Comparison of ENCODE assay signal across 9 mouse cellular contexts in genomic region chr6:71752791-71753464, GRCm38 (mm10). TPM values are rescaled to one million over a fixed set of nuclear protein-coding genes. Genes with fewer than 3 reads are reported as not detected.
DNase-seq lines count a peak whose midpoint lies in the region; ATAC-seq and TF ChIP-seq lines count a peak whose summit lies in the region.
"Had no signal": no experiment of that assay in that cellular context is flagged by ENCODE, and none has a peak within 500 bp of the region (broad histone marks: within the 10 kb centered on the region; RNA-seq: fewer than 3 reads in every experiment).

No protein-coding gene starts in this region.

- no peaks in the 10 kb centered on the region for H3K27me3 ChIP-seq in neural tube, embryonic 15.5 days (replicated peaks)
- H3K27me3 ChIP-seq in stomach, postnatal 0 days (ENCODE audit: control insufficient read depth, insufficient read depth, low read length): no peaks in the 10 kb centered on the region
- no peaks in the 10 kb centered on the region for H3K27me3 ChIP-seq in intestine, embryonic 16.5 days (replicated peaks; ENCODE audit: control insufficient read depth, insufficient read depth, low read length)

- peak; percentile 38 to 68 for DNase-seq in adrenal gland, adult (ENCODE audit: inconsistent age in 2 of 2, low spot score in 1 of 2)
- DNase-seq in adrenal gland, postnatal 4 days (ENCODE audit: low spot score in 2 of 2): no peak
- no peak for DNase-seq in neural tube, embryonic 10.5 days (ENCODE audit: extremely low spot score, low spot score)
- peak; percentile 70 to 84 for DNase-seq in left cerebral cortex, postnatal 10 days (ENCODE audit: extremely low spot score in 1 of 2, low spot score in 2 of 2)
- DNase-seq in stomach, postnatal 0 days (ENCODE audit: low spot score): peak; percentile 21
- DNase-seq in kidney, adult 9 months: no peak

- TF ChIP-seq CTCF in stomach, postnatal 0 days (IDR thresholded peaks at IDR 0.05; ENCODE audit: low read depth): no peak

- intact Hi-C loops in left cerebral cortex, postnatal 10 days (cut with DNase I): no loop called here

- no peak overlapping the region for H3K9ac ChIP-seq in neural tube, embryonic 15.5 days (replicated peaks)
- H3K9ac ChIP-seq in stomach, postnatal 0 days (ENCODE audit: low read length): no peak overlapping the region
- no peak overlapping the region for H3K9ac ChIP-seq in intestine, embryonic 16.5 days (ENCODE audit: low read depth, low read length)

- no peak for ATAC-seq in neural tube, embryonic 15.5 days (ENCODE audit: low FRiP score)
- no peak for ATAC-seq in stomach, postnatal 0 days (ENCODE audit: low FRiP score, low TSS enrichment)
- ATAC-seq in intestine, embryonic 16.5 days: no peak

- H3K27ac ChIP-seq in neural tube, embryonic 15.5 days (replicated peaks): 0 out of 2 replicates have a peak overlapping the region, but pooled peaks have one; percentile 15
- no peak overlapping the region for H3K27ac ChIP-seq in stomach, postnatal 0 days (replicated peaks)
- H3K27ac ChIP-seq in intestine, embryonic 16.5 days (ENCODE audit: low read length): no peak overlapping the region

- H3K4me1 ChIP-seq in neural tube, embryonic 15.5 days: peaks cover 24% of the 10 kb centered on the region
- H3K4me1 ChIP-seq in stomach, postnatal 0 days (replicated peaks; ENCODE audit: control insufficient read depth, insufficient read depth): peaks cover 5% of the 10 kb centered on the region; the same call in 1 of the 2 replicates
- peaks cover 7% of the 10 kb centered on the region for H3K4me1 ChIP-seq in intestine, embryonic 16.5 days (ENCODE audit: control insufficient read depth, insufficient read depth, low read length)

- H3K9me3 ChIP-seq in neural tube, embryonic 15.5 days (replicated peaks): no peaks in the 10 kb centered on the region
- no peaks in the 10 kb centered on the region for H3K9me3 ChIP-seq in stomach, postnatal 0 days (ENCODE audit: control insufficient read depth, low read length)
- H3K9me3 ChIP-seq in intestine, embryonic 16.5 days (ENCODE audit: control insufficient read depth, low read length): no peaks in the 10 kb centered on the region
- H3K9me3 ChIP-seq: megakaryocyte, embryonic 14.5 days had no signal

- H3K36me3 ChIP-seq in neural tube, embryonic 15.5 days: peaks cover 14% of the 10 kb centered on the region
- H3K36me3 ChIP-seq in stomach, postnatal 0 days (ENCODE audit: control insufficient read depth, insufficient read depth, low read length): no peaks in the 10 kb centered on the region
- H3K36me3 ChIP-seq in intestine, embryonic 16.5 days (ENCODE audit: control insufficient read depth, insufficient read depth, low read length): no peaks in the 10 kb centered on the region

- no peak overlapping the region for H3K4me2 ChIP-seq in neural tube, embryonic 15.5 days
- H3K4me2 ChIP-seq in stomach, postnatal 0 days (replicated peaks; ENCODE audit: low read depth): no peak overlapping the region
- H3K4me2 ChIP-seq in intestine, embryonic 16.5 days (ENCODE audit: low read depth, low read length): no peak overlapping the region

- WGBS in neural tube, embryonic 15.5 days: 60% methylated on average over 7 of the region's 7 CpGs
- 59% methylated on average over 7 of the region's 7 CpGs for WGBS in stomach, postnatal 0 days
- 59% methylated on average over 7 of the region's 7 CpGs for WGBS in intestine, embryonic 16.5 days

- no peak for TF ChIP-seq EP300 in stomach, postnatal 0 days (optimal IDR thresholded peaks at IDR 0.05)

- H3K4me3 ChIP-seq in neural tube, embryonic 15.5 days (replicated peaks): no peak overlapping the region
- H3K4me3 ChIP-seq in stomach, postnatal 0 days (ENCODE audit: low read depth, low read length): no peak overlapping the region
- H3K4me3 ChIP-seq in intestine, embryonic 16.5 days (ENCODE audit: low read length): no peak overlapping the region
- H3K4me3 ChIP-seq: megakaryocyte, embryonic 14.5 days had no signal

RNA-seq across cellular contexts. Expression of gene Reep1, which starts 45.6 kb away (rescaled TPM):
- total RNA-seq in adrenal gland, postnatal 4 days (2021): 10 to 100 TPM; 22.3 to 24.4 TPM
- 255 and 285 TPM in 2 replicates for polyA plus RNA-seq in neural tube, embryonic 15.5 days (2015; fragmentation: Nextera tagmentation; extraction: Ambion mirVana)
- 100 to 1,000 TPM; 173 to 187 TPM for total RNA-seq in left cerebral cortex, postnatal 10 days (2021)
- 6.7 and 7.5 TPM in 2 replicates for polyA plus RNA-seq in stomach, postnatal 0 days (2015; fragmentation: Nextera tagmentation; extraction: Ambion mirVana)
- 13.4 and 13.5 TPM in 2 replicates for polyA plus RNA-seq in intestine, embryonic 16.5 days (2015; fragmentation: Nextera tagmentation; extraction: Ambion mirVana)

Comparison
In these comparisons a context has a peak if more than half of its experiments do, and no peak if none do; other contexts are left out.
1. DNase-seq: peak in adrenal gland, adult (2 of 2), left cerebral cortex, postnatal 10 days (2 of 2) and stomach, postnatal 0 days (single experiment); none in adrenal gland, postnatal 4 days (0 of 2), neural tube, embryonic 10.5 days (single experiment) and kidney, adult 9 months (single experiment).
2. RNA of gene Reep1, which starts 45.6 kb away (polyA plus RNA-seq): 255 to 285 TPM in neural tube, embryonic 15.5 days; 13.4 to 13.5 TPM in intestine, embryonic 16.5 days and 6.7 to 7.5 TPM in stomach, postnatal 0 days; every median in the first group is over 10 times any median in the second.